Mouse (Mus musculus): ENCODE measurements around the gene Syap1.
"Not testable (repeated sequence)": the region's sequence is repeated elsewhere in the genome, so short reads cannot be mapped to it uniquely, and the experiment has no call there.

The Syap1 gene

DNA sequence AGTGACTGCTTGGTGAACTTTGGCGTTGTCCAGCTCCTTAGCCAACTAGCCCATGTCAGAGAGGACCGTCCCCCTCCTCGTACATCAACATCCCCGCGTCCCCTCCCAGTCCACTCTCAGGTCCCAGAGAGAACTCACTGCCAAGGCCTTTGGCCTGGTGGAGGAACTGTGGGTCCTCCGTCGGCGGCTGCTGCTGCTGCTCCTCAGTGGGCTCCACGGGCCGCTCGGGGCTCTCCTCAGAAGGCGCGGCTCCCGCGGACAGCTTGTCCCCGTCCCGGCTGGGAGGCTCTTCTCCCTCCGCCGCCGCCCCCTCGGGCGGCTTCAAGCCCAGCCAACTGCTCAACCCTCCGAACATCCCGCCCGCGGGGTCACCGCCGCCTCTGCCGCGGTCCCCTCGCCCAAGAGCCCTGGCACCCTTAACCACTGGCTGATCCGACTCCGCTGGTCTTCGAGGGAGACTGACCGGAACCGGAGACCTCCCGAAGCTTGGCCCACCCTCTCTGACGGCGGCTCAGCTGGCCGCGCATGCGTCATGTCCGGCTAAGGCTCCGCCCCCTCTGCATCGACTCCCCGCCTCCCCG, at the start of gene Syap1:
Syap1 (minus strand) TSS at position 517 of the 581 bp plus-strand sequence.
- peak; percentile 86 for DNase-seq

DNA sequence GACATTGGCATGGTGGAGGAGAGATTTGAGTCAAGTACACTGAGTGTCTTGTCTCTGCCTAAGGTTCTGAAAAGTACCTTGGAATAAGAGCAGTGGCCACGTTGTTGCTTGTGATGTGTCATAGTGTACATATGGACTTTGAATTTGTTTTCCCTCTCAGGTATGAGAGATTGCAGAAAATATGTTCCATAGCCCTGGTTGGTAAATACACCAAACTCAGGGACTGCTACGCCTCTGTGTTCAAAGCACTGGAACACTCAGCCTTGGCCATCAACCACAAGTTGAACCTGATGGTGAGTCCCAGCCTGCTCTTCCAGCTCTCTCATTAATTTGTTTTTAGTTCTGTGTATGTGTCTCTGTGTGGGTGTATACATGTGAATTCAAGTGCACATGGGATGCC, 43.2 kb upstream of the Syap1 start:
- no peak for DNase-seq

DNA sequence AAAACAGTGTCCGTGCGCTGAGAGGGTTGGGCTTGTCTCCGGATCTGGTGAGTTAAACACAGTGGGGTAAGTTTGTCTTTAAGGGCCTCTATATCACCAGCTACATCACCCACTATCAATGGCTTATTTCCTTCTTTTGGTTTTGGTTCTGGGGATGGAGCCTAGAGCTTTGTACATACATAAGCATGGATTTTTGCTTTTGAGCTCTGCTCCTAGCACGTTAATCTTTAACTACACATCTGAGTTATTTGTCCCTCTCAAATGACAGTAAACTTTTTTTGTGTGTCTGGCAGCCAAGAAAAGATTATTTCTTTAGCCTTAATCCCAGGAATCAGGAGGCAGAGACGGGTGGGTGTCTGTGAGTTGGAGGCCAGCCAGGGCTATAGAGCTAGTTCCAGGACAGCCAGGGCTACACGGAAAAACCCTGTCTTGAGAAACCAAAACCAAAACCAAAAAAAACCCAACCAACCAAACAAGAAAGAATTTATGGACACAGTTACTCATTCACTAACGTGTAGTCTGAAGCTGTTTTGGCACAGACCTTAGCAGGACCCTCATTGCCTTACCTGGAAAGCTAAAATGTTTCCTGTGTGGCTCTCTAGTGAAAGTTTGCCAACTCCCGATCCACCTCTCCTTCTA, 33.4 kb upstream of the Syap1 start:
- no peak for DNase-seq

DNA sequence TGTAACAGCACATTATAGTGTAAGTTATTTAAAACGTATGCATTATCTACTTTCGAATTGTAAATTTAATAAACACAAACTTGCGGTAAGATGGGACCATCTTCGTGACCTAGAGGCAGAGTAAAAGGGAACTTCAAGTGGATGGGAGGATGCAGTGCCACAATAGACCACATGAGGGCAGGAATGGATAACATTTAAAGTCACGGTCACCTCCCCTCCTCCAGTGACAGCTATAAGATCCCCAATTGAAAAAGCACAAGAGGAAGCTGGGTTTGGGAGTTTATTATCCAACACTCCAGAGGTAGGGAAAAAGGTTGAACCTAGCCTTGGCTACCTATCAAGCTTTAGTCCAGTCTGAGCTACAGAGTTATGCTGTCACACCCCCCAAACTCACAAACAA, 27.4 kb upstream of the Syap1 start:
- peak; percentile 75 for DNase-seq

DNA sequence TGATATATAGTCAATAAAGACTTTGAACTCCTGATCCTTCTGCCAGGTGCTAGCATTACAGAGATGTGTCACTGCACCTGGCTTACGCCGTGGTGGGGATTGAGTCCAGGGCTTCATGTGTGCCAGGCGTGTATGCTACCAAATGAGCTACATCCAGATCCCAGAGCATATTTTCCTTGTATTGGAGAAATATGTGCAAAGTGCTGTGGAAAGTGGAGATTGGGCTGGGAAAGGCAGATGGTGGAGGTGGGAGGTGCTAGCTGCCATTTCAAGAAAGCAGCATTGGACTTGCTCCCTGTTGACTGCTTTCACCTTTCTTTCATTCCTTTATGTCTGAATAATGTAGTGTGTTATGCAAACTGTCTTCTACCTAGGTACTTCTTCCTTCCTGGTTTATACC, 25.4 kb upstream of the Syap1 start:
- DNase-seq = no peak

DNA sequence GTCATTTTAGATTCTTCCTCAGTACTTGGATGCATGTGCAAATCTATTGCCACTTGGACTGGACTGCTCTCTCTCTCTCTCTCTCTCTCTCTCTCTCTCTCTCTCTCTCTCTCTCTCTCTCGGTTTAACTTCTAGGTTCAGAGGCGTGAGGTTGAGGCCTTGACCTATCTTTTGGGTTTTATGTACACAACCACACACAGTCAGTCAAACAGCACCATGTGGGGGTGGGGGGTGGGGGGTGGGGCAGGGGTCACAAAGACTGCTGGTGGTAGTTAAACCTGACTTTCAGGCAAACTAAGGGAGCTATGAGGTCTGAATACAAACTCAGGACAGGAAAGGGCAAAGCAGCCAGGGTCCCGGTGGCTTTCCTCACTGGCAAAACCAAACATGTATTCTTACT, 19.3 kb upstream of the Syap1 start:
- DNase-seq = no peak

DNA sequence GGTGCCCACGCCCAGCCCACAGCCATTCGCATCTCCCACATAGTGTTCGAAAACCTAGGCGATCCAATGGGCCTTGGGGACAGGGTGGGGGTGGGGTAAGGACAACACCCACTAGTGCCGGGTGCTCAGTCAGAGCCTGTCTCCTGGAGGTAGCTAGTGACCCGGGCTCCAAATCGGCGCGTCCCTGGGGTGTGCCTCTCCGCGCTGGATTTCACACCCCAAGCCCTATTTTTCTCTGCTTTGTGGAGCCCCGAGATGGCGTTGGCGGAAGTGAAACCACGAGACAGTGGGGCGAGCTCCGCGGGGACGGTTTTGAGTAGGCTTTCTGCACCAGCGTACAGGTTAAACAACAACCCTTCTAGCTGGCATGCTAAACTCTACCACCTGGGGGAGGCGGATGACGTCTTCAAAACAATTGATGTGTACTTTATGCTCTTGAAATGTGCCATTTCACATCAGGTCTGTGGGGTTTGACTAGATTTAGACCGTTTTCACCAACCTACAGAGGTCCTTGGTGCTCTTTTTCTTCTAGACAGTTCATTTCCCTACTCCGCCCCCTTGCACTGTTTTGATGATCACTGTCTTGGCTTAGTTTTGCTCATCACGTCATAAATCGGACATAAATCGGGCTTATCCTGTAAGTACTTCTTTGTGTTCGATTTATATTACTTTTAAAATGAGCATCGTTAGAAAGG, 13.9 kb upstream of the Syap1 start:
- DNase-seq = peak; percentile 60

DNA sequence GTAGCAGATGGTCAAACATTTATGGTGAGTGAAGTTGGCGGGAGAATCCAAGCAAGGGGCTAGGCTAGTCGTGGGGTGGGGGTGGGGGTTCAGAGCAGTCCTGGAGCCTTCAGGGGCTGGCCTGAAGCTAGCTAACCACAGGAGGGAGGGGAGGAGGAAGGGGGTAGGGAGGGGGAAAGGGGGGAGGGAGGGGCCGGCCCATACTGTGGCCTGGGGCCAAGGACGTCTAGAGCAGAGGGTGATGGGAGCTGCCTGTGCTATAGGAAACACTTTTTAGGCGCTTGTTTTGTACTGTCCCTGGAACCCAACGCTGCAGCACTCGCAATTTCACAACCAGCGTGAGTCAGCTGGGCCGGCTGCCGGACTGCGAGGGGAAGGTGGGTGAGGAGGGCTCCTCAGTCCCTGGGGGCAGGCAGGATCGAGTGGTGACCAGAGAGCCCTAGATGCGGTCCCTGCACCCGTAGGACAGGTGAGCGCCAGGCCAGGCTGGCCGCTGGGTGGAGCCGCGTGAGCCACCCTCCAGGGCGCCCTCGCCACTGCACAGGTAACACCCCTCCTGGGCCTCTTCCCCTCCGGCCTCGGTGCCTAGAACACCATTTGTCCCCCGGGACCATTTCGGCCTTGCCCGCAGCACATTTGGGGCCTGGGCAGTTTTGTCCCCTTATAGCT, 13.3 kb upstream of the Syap1 start:
- peak; percentile 56 for DNase-seq

DNA sequence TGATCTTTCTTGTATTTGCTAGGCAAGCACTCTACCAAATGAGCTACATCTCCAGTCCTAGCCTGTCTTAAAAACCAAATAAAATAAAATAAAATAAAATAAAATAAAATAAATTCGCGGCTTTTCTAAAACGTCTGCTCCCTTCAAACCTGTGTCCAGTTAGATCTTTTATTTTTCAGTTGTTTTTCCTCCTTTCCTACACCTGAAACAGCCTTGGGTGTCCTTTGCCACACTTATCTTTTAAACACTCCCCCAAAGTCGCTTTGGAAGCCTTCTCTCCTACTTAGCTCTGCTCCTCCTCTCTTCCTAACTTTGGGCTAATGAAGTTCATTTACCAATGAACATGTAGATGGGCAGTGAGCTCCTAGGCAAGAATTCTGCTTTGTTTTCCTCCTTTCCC, 12.7 kb upstream of the Syap1 start, which contains the start of gene Ctps2:
Ctps2 (plus strand) TSS at position 301 of the 400 bp plus-strand sequence.
- DNase-seq = no peak

DNA sequence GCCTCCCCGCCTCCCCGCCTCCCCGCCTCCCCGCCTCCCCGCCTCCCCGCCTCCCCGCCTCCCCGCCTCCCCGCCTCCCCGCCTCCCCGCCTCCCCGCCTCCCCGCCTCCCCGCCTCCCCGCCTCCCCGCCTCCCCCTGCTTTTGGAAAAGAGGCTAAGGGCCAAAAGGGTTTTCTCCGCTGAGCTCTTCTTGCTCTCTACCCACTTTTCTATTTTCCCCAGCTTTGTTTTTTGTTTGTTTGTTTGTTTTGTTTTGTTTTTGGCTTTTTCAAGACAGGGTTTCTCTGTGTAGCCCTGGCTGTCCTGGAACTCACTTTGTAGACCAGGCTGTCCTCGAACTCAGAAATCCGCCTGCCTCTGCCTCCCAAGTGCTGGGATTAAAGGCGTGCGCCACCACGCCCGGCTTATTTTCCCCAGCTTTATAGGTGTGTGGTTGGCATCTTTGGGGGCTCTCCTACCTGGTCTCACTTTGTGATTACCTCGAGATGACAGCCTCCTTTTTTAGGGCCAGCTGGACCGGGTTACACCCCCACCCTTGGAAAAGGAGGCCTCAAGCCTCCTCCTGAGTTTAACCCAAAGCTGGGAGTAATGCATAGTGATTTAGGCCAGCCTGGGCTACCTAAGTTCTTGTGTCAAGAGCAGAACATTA, 452 bp upstream of the Syap1 start:
- DNase-seq = not testable (repeated sequence)

DNA sequence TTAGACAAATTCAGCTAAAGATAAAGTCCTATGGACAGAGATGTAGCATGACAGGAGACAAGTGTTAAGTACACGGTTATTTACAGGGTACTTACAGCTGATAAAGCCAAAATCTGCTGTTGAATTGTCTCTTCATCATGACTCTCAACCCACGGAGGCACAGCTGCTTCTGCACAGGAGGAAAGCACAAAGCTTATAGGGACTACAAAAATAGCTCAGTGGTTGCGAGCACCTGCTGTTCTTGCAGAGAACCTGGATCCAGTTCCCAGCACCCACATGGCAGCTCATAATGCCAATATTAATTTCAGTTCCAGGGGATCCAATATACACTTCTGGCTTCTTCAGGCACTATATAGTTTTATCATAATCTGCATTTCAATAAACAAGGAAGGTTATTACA, 10.0 kb downstream of the Syap1 start:
- no peak for DNase-seq

DNA sequence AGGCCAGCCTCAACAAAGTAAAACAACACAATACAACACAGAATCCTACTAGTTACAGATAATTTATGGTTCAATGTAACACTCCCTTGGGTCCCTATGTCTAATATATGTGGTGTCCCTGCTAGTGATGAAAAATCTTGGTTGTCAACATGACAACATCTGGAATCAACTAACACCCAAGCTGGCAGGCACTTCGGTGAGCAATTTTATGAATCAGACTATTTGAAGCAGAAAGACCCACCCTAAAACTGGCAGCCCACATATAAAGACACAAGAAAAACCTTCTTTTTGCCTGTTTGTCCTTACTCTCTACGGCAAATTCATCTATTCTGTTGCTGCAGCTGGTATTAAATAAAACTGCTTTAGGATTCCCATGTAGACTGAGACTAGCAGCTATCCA, 14.5 kb downstream of the Syap1 start:
- DNase-seq = no peak

DNA sequence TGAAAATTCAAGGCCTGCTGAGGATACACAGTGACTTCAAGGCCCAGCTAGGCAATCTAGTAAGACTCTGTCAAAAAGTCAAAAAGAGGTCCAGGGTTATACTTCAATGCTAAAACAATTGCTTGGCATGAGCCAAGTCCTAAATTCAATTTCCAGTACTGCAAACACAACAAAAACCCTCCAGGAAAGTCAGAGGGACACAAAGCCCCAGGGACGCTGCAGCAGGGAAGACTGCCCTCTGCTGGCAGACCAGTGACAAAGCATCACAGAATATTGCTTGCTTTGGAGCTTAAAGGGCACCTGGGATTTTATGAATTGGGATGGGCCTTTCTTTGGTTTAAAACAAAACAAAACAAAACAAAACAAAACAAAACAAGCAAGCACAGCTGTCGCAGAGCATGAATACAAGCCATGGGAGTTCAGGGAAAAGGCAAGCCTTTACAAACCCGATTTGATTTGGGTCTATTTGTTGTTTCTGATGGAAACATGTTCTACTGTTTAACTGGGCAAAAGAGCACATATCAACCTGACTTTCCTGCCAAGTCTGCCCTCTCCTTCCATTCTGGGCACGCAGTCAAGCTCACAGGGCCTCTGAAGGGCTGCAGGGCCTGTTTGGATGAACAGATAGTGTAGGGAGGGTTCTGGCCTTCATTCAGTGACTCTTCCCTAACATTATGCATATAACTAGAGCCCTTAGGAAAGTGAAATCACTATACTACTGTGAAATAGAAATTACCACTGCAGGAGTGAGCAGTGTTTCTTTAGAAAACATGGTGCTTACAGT, 16.3 kb downstream of the Syap1 start:
- no peak for DNase-seq

DNA sequence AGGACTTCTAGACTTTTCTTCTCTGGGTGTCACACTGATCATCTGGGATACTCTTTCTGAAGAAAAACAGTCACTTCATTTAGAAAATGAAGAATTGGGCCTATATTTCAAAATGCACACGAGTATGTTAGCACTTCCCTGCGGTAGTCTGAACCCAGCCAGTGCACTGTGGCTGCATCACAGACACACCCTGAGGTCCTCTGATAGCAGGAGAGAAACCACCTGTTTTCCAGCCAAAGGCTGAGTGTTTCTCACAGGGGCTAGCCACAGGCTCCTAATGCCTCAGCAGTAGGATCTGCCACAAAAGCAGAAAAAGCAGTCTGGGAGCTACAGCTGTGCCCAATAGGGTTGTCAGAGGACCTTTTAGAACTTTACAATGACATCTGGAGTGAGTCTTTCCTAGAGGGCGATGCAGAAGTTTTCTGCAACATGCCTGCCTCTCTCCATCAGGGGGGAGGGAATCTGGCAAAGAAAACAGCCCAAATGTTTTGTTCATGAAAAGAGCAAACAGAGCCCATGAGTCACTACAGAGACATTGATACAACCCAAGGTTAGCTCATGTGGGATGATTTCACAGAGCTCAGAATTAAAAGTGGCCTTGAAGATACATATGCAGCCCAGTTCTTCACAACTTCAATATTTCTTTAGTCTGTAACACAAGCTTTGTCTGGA, 19.8 kb downstream of the Syap1 start:
- no peak for DNase-seq

DNA sequence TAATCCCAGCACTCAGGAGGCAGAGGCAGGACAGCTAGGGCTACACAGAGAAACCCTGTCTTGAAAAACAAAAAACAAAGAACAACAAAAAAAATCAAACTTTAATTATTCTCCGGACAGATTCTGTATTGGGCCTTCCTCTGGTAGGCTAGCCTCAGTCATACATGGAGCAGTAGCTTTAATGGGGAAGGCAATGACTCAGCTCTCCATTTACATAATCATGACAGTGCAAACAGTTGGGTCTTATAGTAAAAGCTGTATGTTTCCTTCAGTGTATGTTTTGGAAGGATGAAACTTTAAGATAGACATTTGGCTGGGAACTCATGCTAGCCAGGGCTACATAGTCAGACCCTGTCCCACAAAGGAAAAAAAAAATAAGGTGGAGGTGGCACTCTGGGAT, 39.6 kb downstream of the Syap1 start:
- DNase-seq = no peak

DNA sequence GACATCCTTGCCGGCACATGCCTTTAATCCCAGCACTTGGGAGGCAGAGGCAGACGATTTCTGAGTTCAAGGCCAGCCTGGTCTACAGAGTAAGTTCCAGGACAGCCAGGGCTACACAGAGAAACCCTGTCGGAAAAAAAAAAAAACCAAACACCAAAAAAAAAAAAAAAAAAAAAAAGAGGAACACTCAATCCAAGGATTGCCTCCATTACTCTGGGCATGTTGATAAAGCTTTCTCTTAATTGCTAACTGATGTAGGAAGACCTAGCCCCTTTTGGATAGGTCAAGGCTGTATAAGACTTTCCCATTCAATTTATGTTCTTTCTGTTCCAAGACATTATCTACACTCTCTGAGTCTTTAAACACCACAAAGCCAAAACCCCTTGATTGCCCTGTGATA, 42.7 kb downstream of the Syap1 start:
- no peak for DNase-seq

DNA sequence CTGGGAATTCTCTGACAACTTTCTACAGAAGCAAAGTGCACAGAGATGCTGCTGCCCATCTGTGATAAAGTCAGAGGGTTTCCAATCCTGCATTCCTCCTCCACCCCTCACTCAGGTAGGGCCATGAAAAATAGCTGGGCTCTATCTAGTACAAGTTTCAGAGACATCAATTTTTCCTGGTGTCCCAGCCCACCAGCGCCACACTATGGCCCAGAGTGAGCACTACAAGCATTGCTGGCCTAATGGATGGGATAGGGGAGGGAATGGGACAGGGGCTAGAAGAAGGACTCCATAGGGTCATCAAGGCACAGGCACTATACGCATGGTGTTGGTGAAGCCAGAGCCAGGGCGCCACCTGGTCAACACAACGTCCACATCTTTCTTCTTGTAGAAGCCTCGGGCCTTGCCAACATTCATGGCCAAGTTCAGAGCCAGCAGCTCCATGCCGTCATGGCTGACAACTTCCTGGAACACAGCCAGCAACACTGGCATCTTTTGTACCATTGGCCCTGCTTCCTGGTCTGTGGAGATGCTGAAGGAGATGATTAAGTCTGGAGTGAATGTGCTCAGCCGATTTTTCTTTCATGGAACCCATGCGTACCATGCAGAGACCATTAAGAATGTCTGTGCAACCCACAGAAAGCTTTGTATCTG, 43.7 kb downstream of the Syap1 start:
- DNase-seq = no peak

DNA sequence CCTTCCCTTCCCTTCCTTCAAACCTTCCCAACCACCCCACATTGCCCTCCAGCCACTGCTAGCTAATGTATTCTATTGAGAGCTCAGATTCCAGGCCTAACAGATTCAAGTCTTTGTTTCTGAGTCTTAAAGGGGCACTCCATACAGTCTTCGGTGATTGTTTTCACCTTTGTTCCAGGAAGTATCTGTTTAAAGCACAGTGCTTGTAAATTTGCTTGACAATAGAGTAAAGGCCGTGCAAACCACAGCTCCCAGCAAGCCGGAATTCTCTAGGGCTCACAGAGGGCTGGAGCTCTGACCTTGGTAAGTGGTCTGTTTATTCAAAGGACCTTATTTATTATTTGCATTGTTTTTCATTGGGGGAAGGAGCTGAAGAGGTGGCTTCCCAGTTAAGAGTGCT, 56.1 kb downstream of the Syap1 start:
- DNase-seq = no peak

DNA sequence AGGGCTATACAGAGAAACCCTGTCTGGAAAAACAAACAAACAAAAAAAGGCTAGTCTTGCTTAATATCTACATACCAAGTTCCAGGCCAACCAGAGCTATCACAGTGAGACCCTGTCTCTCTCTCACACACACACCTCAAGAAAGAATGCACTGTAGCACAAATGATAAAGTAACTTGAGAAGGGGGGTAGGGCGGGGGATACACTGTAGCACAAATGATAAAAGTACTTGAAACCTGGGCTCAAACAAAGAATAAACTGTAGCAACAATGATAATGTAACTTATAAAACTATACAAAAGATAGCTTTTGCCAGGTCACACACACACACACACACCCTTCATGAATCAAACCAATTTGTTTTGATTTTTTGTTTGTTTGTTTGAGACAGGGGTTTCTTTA, 56.7 kb downstream of the Syap1 start:
- no peak for DNase-seq

DNA sequence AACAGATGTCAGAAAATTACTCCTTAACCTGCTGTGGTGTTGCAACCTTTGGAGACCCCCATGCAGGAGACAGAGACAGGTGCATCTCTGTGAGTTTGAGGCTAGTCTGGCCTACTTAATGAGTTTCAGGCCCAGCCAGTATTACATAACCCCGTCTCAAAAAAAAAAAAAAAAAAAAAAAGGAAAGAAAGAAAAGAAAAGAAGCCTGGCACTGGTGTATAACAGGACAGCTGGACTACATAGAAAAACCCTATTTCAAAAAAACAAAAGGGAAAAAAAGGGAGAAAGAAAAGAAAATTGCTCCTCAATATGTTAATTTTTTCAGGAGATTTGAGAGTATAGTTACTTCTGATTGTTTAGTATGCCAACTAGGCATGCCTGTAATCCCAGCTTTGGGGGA, 57.2 kb downstream of the Syap1 start:
- no peak for DNase-seq

DNA sequence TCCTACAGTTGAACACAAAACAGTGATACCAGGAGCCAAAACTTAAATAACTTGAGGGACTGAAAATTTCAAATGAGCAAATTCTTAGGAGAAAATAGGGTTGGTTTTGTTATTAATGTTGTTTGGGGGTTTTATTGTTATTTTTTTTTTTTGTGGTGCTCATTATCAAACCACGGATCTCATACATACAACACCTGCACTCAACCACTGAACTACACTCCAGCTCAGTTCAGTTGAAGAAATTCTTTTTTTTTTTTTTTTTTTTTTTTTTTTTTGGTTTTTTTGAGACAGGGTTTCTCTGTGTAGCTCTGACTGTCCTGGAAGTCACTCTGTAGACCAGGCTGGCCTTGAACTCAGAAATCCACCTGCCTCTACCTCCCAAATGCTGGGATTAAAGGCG, 57.9 kb downstream of the Syap1 start:
- not testable (repeated sequence) for DNase-seq
